Comparison of ENCODE assay signal across 8 mouse cellular contexts in genomic region chr2:26571826-26572225, GRCm38 (mm10). TPM values are rescaled to one million over a fixed set of nuclear protein-coding genes. Genes with fewer than 3 reads are reported as not detected.
DNase-seq lines count a peak whose midpoint lies in the region; ATAC-seq and TF ChIP-seq lines count a peak whose summit lies in the region.

No protein-coding gene starts in this region.

- 0 out of 2 replicates have a peak overlapping the region, but pooled peaks have one; percentile 15 for H3K4me3 ChIP-seq in layer of hippocampus, adult 2 months
- no peak overlapping the region for H3K4me3 ChIP-seq in heart, embryonic 12.5 days

- no peaks in the 10 kb centered on the region for H3K9me3 ChIP-seq in heart, embryonic 12.5 days (replicated peaks)

- no peaks in the 10 kb centered on the region for H3K36me3 ChIP-seq in heart, embryonic 12.5 days

- H3K4me2 ChIP-seq in heart, embryonic 12.5 days, result peak overlapping the region; percentile 27

- H3K4me1 ChIP-seq in heart, embryonic 12.5 days (replicated peaks), result peaks cover 71% of the 10 kb centered on the region

- H3K27ac ChIP-seq in layer of hippocampus, adult 2 months, result peak overlapping the region; percentile 69; the same call in 1 of the 2 replicates
- peak overlapping the region; percentile 82 for H3K27ac ChIP-seq in heart, embryonic 12.5 days (ENCODE audit: poor library complexity, severe bottlenecking)

- peak overlapping the region; percentile 34; the same call in 1 of the 2 replicates for H3K9ac ChIP-seq in heart, embryonic 12.5 days

- DNase-seq in layer of hippocampus, adult 2 months (ENCODE audit: low spot score in 2 of 2), result no peak
- no peak for DNase-seq in layer of hippocampus, adult 11-12 months (ENCODE audit: low spot score)
- DNase-seq in kidney, postnatal 36 days, result peak; percentile 71 to 82
- DNase-seq in left cerebral cortex, adult 8-10 months (ENCODE audit: low spot score in 2 of 2), result no peak
- DNase-seq in urinary bladder, postnatal 25 days (ENCODE audit: low spot score), result no peak
- DNase-seq in cerebellum, adult 11-12 months, result no peak

- H3K27me3 ChIP-seq in heart, embryonic 12.5 days (replicated peaks), result no peaks in the 10 kb centered on the region

- WGBS in heart, embryonic 12.5 days, result 26% methylated on average over 5 of the region's 5 CpGs

- peak; percentile 78 for ATAC-seq in heart, embryonic 12.5 days (ENCODE audit: insufficient number of reproducible peaks, low FRiP score)
- ATAC-seq in megakaryocyte-erythroid progenitor cell, adult 5-6 weeks (replicated peaks; ENCODE audit: low FRiP score, low TSS enrichment, poor library complexity, severe bottlenecking), result peak; percentile 8; the same call in 1 of the 2 replicates

- TF ChIP-seq CTCF in layer of hippocampus, adult 2 months (conservative IDR thresholded peaks at IDR 0.05), result no peak

RNA-seq across cellular contexts. Expression of gene Egfl7, which starts 8.0 kb away (rescaled TPM):
- total RNA-seq in layer of hippocampus, adult 2 months (2021), result 10 to 100 TPM; 72.2 to 74.3 TPM
- polyA plus RNA-seq in heart, embryonic 12.5 days (2016; fragmentation: Nextera tagmentation; extraction: Ambion mirVana), result 139 and 146 TPM in 2 replicates
- total RNA-seq in megakaryocyte-erythroid progenitor cell, adult 5-6 weeks (2014; fragmentation: Nextera tagmentation), result 88.4 and 89.4 TPM in 2 replicates
- 31.8 and 63.1 TPM in 2 replicates for total RNA-seq in megakaryocyte-erythroid progenitor cell, adult 5-6 weeks (2017)
- 10 to 100 TPM; 63.8 to 88.2 (median 66.2) TPM for total RNA-seq in left cerebral cortex, adult 8-10 months (2022)

RNA-seq across cellular contexts. Expression of gene Gm20532, which starts 14.6 kb away (rescaled TPM):
- total RNA-seq in layer of hippocampus, adult 2 months (2021), result not detected
- 0.28 TPM in 1 of 2 replicates, not detected in the other for polyA plus RNA-seq in heart, embryonic 12.5 days (2016; fragmentation: Nextera tagmentation; extraction: Ambion mirVana)
- not detected in 2 replicates for total RNA-seq in megakaryocyte-erythroid progenitor cell, adult 5-6 weeks (2014; fragmentation: Nextera tagmentation)
- not detected in 2 replicates for total RNA-seq in megakaryocyte-erythroid progenitor cell, adult 5-6 weeks (2017)
- total RNA-seq in left cerebral cortex, adult 8-10 months (2022), result not detected

RNA-seq across cellular contexts. Expression of gene Agpat2, which starts 32.4 kb away (rescaled TPM):
- 1 to 10 TPM; 1.6 to 2.5 TPM for total RNA-seq in layer of hippocampus, adult 2 months (2021)
- polyA plus RNA-seq in heart, embryonic 12.5 days (2016; fragmentation: Nextera tagmentation; extraction: Ambion mirVana), result 18.4 and 23.2 TPM in 2 replicates
- total RNA-seq in megakaryocyte-erythroid progenitor cell, adult 5-6 weeks (2014; fragmentation: Nextera tagmentation), result 14.8 and 15.2 TPM in 2 replicates
- 9.9 and 11.8 TPM in 2 replicates for total RNA-seq in megakaryocyte-erythroid progenitor cell, adult 5-6 weeks (2017)
- 1 to 10 TPM; 1.5 to 3.9 (median 3.6) TPM for total RNA-seq in left cerebral cortex, adult 8-10 months (2022)

RNA-seq across cellular contexts. Expression of gene Notch1, which starts 55.4 kb away (rescaled TPM):
- 10 to 100 TPM; 32.7 to 35.7 TPM for total RNA-seq in layer of hippocampus, adult 2 months (2021)
- 20.4 TPM in 2 replicates for polyA plus RNA-seq in heart, embryonic 12.5 days (2016; fragmentation: Nextera tagmentation; extraction: Ambion mirVana)
- 2.6 and 3.1 TPM in 2 replicates for total RNA-seq in megakaryocyte-erythroid progenitor cell, adult 5-6 weeks (2014; fragmentation: Nextera tagmentation)
- 0.56 and 0.61 TPM in 2 replicates for total RNA-seq in megakaryocyte-erythroid progenitor cell, adult 5-6 weeks (2017)
- 10 to 100 TPM; 23.3 to 28.8 (median 26.6) TPM for total RNA-seq in left cerebral cortex, adult 8-10 months (2022)

RNA-seq across cellular contexts. Expression of gene Fam69b, which starts 56.4 kb away (rescaled TPM):
- 10 to 100 TPM; 70.3 to 72.6 TPM for total RNA-seq in layer of hippocampus, adult 2 months (2021)
- polyA plus RNA-seq in heart, embryonic 12.5 days (2016; fragmentation: Nextera tagmentation; extraction: Ambion mirVana), result 16.4 and 17.3 TPM in 2 replicates
- total RNA-seq in megakaryocyte-erythroid progenitor cell, adult 5-6 weeks (2014; fragmentation: Nextera tagmentation), result 5.7 and 7.7 TPM in 2 replicates
- 6.8 and 8.0 TPM in 2 replicates for total RNA-seq in megakaryocyte-erythroid progenitor cell, adult 5-6 weeks (2017)
- total RNA-seq in left cerebral cortex, adult 8-10 months (2022), result 10 to 100 TPM; 69.1 to 74.8 (median 73.2) TPM

Comparison
In these comparisons a context has a peak if more than half of its experiments do, and no peak if none do; other contexts are left out.
1. DNase-seq: peak in kidney, postnatal 36 days (2 of 2); none in layer of hippocampus, adult 2 months (0 of 2), layer of hippocampus, adult 11-12 months (single experiment), left cerebral cortex, adult 8-10 months (0 of 2), urinary bladder, postnatal 25 days (single experiment) and cerebellum, adult 11-12 months (single experiment).